Mouse (Mus musculus) kidney, postnatal 0 days (tissue): ENCODE data around the gene Shisal1. TPM values are rescaled to one million over a fixed set of nuclear protein-coding genes. Genes with fewer than 3 reads are reported as not detected.

Source experiments
- ATAC-seq: fragments of 200-750 bp; cut with Nextera tagmentation; replicated peaks from 2 replicates; pipeline ENCODE4 v1.8.0; 2017; ENCODE audit warnings: low read depth, moderate number of reproducible peaks, moderate TSS enrichment, moderate library complexity; ENCODE audit not compliant: low FRiP score
- DNase-seq: peaks from one replicate; pipeline ENCODE4 v3.0.0-alpha.2; 2016; ENCODE audit warnings: low spot score
- H3K27ac ChIP-seq: fragments of 300-500 bp; sonication (generic); 2 replicates; pipeline ENCODE4 v1.5.1; 2014; ENCODE audit warnings: mild to moderate bottlenecking
- H3K27me3 ChIP-seq: fragments of 300-500 bp; sonication (generic); 2 replicates; pipeline ENCODE4 v1.6.1; 2014; ENCODE audit warnings: low read length, mixed read lengths; ENCODE audit not compliant: insufficient read depth
- H3K36me3 ChIP-seq: fragments of 300-500 bp; sonication (generic); 2 replicates; pipeline ENCODE4 v1.6.1; 2014; ENCODE audit warnings: low read length, mixed read lengths; ENCODE audit not compliant: insufficient read depth
- H3K4me1 ChIP-seq: fragments of 300-500 bp; sonication (generic); replicated peaks from 2 replicates; pipeline ENCODE4 v1.6.1; 2014; ENCODE audit warnings: antibody characterized with exemption, low read length, mixed read lengths; ENCODE audit not compliant: insufficient read depth
- H3K4me2 ChIP-seq: fragments of 300-500 bp; sonication (generic); 2 replicates; pipeline ENCODE4 v1.6.1; 2014; ENCODE audit warnings: mild to moderate bottlenecking, low read length, moderate library complexity, mixed read lengths
- H3K4me3 ChIP-seq: fragments of 300-500 bp; sonication (generic); replicated peaks from 2 replicates; pipeline ENCODE4 v1.5.1; 2014; ENCODE audit warnings: low read depth, low read length
- H3K9ac ChIP-seq: fragments of 300-500 bp; sonication (generic); 2 replicates; pipeline ENCODE4 v1.6.1; 2014; ENCODE audit warnings: low read depth, low read length
- H3K9me3 ChIP-seq: fragments of 300-500 bp; sonication (generic); replicated peaks from 2 replicates; pipeline ENCODE4 v1.6.1; 2016; ENCODE audit warnings: low read length, inconsistent platforms, mixed read lengths
- CTCF ChIP-seq: IDR thresholded peaks from 2 replicates; pipeline ENCODE4 v1.5.1; 2016; ENCODE audit warnings: antibody characterized with exemption, low read depth, mild to moderate bottlenecking, moderate library complexity
- WGBS: fragments of 180-500 bp; shearing (Covaris S2); extraction: QIAGEN DNeasy Blood & Tissue Kit; methylation state at CpG from one replicate; pipeline ENCODE4 v1.1.7; 2014; 5-methylcytosine and 5-hydroxymethylcytosine counted together
- polyA plus RNA-seq: library from polyadenylated mRNA; unstranded; fragments of >200 nt; fragmentation: Nextera tagmentation; extraction: Ambion mirVana; gene quantifications from 2 replicates; pipeline ENCODE4 v1.2.1, GENCODE M21; 2015

Shisal1 gene
- polyA plus RNA-seq, 1 experiment from 2014 or later, result 2.1 TPM

- ATAC-seq, result 0 out of 2 replicates have a peak, but pooled peaks have one; percentile 23
- Histone ChIP-seq H3K27me3 (no peaks in the 10 kb centered on the region), H3K27ac (no peak overlapping the region), H3K9ac (no peak overlapping the region), H3K4me2 (no peak overlapping the region), H3K36me3 (no peaks in the 10 kb centered on the region), H3K4me1 (peaks cover 5% of the 10 kb centered on the region; the same call in 1 of the 2 replicates), H3K9me3 (no peaks in the 10 kb centered on the region), H3K4me3 (no peak overlapping the region)
- TF ChIP-seq CTCF, result no peak
- 49% methylated on average over 8 of the region's 8 CpGs for WGBS
- no peak for DNase-seq
Measured at GRCm38 (mm10) chr15:84329940-84330339, 117.0 kb downstream of the Shisal1 start.

Other genes starting within 250 kb of the Shisal1 start
- gene Parvb, start 215.1 kb downstream of the Shisal1 start, polyA plus RNA-seq, result 2.8 and 3.3 TPM in 2 replicates
- 1.4 TPM in 2 replicates for gene Parvg, start 123.1 kb downstream of the Shisal1 start, polyA plus RNA-seq
- 11.2 and 11.6 TPM in 2 replicates for gene Rtl6, start 110.7 kb upstream of the Shisal1 start, polyA plus RNA-seq
- gene Prr5, start 222.5 kb upstream of the Shisal1 start, polyA plus RNA-seq, result 35.0 and 35.6 TPM in 2 replicates